Mouse (Mus musculus): Measurements from ENCODE around the gene Sgtb. TPM values are rescaled to one million over a fixed set of nuclear protein-coding genes. Genes with fewer than 3 reads are reported as not detected.

Gene Sgtb
- polyA plus RNA-seq (2017; shearing (Covaris generic)): 0.35 TPM

GRCm38 (mm10) chr13:104109288-104109815, at the start of gene Sgtb, which contains the start of gene Nln:
TSS of gene Sgtb (plus strand) at chr13:104109741.
TSS of gene Nln (minus strand) at chr13:104109614.

DNA sequence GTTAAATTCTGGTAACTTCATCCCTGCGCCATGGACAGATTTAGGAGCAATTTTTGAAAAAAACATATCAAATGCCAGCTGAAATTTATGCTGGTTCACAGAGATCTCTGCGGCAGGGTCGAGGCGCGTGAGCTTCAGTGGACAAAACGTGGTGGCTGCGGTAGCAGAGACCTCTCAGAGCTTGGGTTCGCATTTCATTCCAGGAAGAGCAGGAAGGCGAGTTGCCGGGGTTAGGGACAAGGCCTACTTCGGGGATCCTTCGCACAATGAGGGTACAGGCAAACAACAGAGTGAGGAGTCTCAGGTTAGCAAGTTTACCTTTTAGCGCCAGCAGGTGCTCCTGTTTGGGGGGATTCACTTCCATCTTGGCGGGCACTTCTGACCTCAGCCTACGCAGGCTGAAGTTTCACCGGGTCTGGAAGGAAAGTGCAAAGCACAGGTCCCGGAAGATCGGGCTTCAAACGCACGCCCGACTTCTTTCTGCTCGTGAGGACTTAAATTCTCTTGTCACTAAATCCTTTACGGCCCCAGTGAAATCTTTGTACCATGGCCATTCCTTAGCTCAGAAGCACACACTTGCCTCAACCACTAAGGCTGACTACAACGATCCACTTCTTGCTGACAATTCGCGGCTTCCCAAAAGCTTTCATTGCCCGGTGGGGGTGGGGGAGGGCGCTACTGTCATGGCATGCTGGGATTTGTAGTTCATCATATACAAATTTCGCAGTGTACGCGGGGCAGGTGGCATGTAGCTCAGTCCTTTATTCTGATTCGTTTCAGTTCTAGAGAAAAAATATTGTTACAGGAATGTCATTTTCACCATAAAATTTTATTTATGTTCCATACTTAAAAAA, 68.5 kb downstream of the Sgtb start, which contains the start of gene Trappc13:
TSS of gene Trappc13 (minus strand) at position 674 of the 854 bp plus-strand sequence.

DNA sequence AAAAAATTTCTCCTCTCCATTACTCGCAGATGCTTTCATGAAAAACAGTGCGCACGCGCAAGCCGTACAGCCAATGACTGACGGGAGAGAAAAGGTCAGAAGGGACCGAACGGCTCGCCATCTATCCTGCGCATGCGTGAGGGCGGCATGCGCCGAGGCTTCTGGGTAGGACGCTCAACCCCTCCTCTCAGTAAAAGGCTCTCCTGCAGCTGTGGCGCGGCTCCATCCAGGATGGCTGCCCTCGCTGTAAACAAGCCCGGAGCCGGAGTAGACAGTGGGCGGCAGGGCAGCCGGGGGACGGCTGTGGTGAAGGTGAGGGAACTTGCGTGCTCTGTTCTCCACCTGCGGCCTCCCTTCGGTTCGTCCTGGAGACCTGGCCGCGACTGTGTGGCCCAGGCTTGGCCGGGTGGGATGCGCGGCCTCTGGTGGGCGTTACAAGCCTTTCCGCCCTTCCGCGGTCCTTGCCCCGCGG, 69.1 kb downstream of the Sgtb start, which contains the start of gene Trim23:
TSS of gene Trim23 (plus strand) at position 148 of the 472 bp plus-strand sequence.

Other genes with a start within 250 kb of the Sgtb start
- 62.5 TPM for gene Erbin, start 189.2 kb upstream of the Sgtb start, polyA plus RNA-seq (2017; shearing (Covaris generic))
- 12.1 TPM for gene Nln, start 127 bp upstream of the Sgtb start, polyA plus RNA-seq (2017; shearing (Covaris generic))
- 61.8 TPM for gene Trappc13, start 68.7 kb downstream of the Sgtb start, polyA plus RNA-seq (2017; shearing (Covaris generic))
- gene Trim23, start 69.1 kb downstream of the Sgtb start, polyA plus RNA-seq (2017; shearing (Covaris generic)): 20.0 TPM
- 4.9 TPM for gene Cenpk, start 118.9 kb downstream of the Sgtb start, polyA plus RNA-seq (2017; shearing (Covaris generic))
- gene Ppwd1, start 119.1 kb downstream of the Sgtb start, polyA plus RNA-seq (2017; shearing (Covaris generic)): 10.2 TPM
- gene Adamts6, start 178.1 kb downstream of the Sgtb start, polyA plus RNA-seq (2017; shearing (Covaris generic)): 28.7 TPM